8 mouse cellular contexts compared by ENCODE assay signal in genomic region chr3:69126509-69127345, GRCm38 (mm10). TPM values are rescaled to one million over a fixed set of nuclear protein-coding genes. Genes with fewer than 3 reads are reported as not detected.
DNase-seq lines count a peak whose midpoint lies in the region; ATAC-seq lines count a peak whose summit lies in the region.

Kpna4 (minus strand) TSS chr3:69127113.

- peak; percentile 98 for ATAC-seq in forebrain, embryonic 14.5 days
- ATAC-seq in neural tube, embryonic 15.5 days (ENCODE audit: low FRiP score) = peak; percentile 98

- peak; percentile 97 for DNase-seq in ES-CJ7 (ENCODE audit: low read depth, low spot score)
- DNase-seq in cerebellum, adult 11 months = peak; percentile 89
- DNase-seq in forebrain, embryonic 14.5 days (ENCODE audit: low spot score) = peak; percentile 98
- peak; percentile 94 for DNase-seq in heart, postnatal 14 days
- peak; percentile 94 for DNase-seq in layer of hippocampus, adult 11-12 months (ENCODE audit: low spot score)
- peak; percentile 96 to 97 for DNase-seq in lung, adult 18-20 months
- DNase-seq in testis, postnatal 14 days (ENCODE audit: low spot score) = peak; percentile 96

- peaks cover 9% of the 10 kb centered on the region for H3K4me1 ChIP-seq in forebrain, embryonic 14.5 days (ENCODE audit: control insufficient read depth, insufficient read depth, low read length)
- H3K4me1 ChIP-seq in neural tube, embryonic 15.5 days = peaks cover 23% of the 10 kb centered on the region

- intact Hi-C loops in heart, postnatal 14 days (cut with DNase I) = loop anchor here (2.0 to 10.0 kb wide), 2 partner anchors 78 to 188 kb away; partner anchors contain the start of gene Ppm1l

- peak within 1 kb of the TSS; percentile 95 for H3K27ac ChIP-seq in forebrain, embryonic 14.5 days (ENCODE audit: low read depth, low read length)
- H3K27ac ChIP-seq in neural tube, embryonic 15.5 days (replicated peaks) = peak within 1 kb of the TSS; percentile 96

- WGBS in forebrain, embryonic 14.5 days = under 1% methylated on average over 80 of the region's 107 CpGs
- under 1% methylated on average over 84 of the region's 107 CpGs for WGBS in neural tube, embryonic 15.5 days

- no peaks in the 10 kb centered on the region for H3K36me3 ChIP-seq in forebrain, embryonic 14.5 days (ENCODE audit: control insufficient read depth, insufficient read depth, low read length)
- no peaks in the 10 kb centered on the region for H3K36me3 ChIP-seq in neural tube, embryonic 15.5 days

- peak within 1 kb of the TSS; percentile 91 for H3K9ac ChIP-seq in forebrain, embryonic 14.5 days (ENCODE audit: low read length)
- H3K9ac ChIP-seq in neural tube, embryonic 15.5 days (replicated peaks) = peak within 1 kb of the TSS; percentile 93

- peak within 1 kb of the TSS; percentile 65 for H3K4me2 ChIP-seq in forebrain, embryonic 14.5 days (ENCODE audit: low read length)
- peak within 1 kb of the TSS; percentile 84 for H3K4me2 ChIP-seq in neural tube, embryonic 15.5 days

- no peaks in the 10 kb centered on the region for H3K27me3 ChIP-seq in forebrain, embryonic 14.5 days (replicated peaks; ENCODE audit: control insufficient read depth, insufficient read depth, low read length)
- H3K27me3 ChIP-seq in neural tube, embryonic 15.5 days (replicated peaks) = no peaks in the 10 kb centered on the region

- peak within 1 kb of the TSS; percentile 90 for H3K4me3 ChIP-seq in forebrain, embryonic 14.5 days (ENCODE audit: low read depth, low read length)
- peak within 1 kb of the TSS; percentile 93 for H3K4me3 ChIP-seq in neural tube, embryonic 15.5 days (replicated peaks)

- no peaks in the 10 kb centered on the region for H3K9me3 ChIP-seq in forebrain, embryonic 14.5 days (replicated peaks; ENCODE audit: control insufficient read depth, low read length)
- no peaks in the 10 kb centered on the region for H3K9me3 ChIP-seq in neural tube, embryonic 15.5 days (replicated peaks)

RNA-seq across cellular contexts. Expression of gene Kpna4, which starts in this region (rescaled TPM):
- 39.8 and 42.3 TPM in 2 replicates for polyA plus RNA-seq in forebrain, embryonic 14.5 days (2014; fragmentation: Nextera tagmentation; extraction: Ambion mirVana)
- 10 to 100 TPM; 65.2 to 68.3 TPM for total RNA-seq in heart, postnatal 14 days (2021)
- polyA plus RNA-seq in neural tube, embryonic 15.5 days (2015; fragmentation: Nextera tagmentation; extraction: Ambion mirVana) = 31.8 and 32.0 TPM in 2 replicates

Comparison
In these comparisons a context has a peak if more than half of its experiments do, and no peak if none do; other contexts are left out.
1. Peak in every context shown above with its lines: DNase-seq, ATAC-seq, H3K4me3 ChIP-seq and H3K27ac ChIP-seq.